Mouse (Mus musculus) cortical plate, adult 2 months (tissue): ENCODE measurements around the gene Emid1. TPM values are rescaled to one million over a fixed set of nuclear protein-coding genes. Genes with fewer than 3 reads are reported as not detected.

ENCODE experiments used
- H3K27ac ChIP-seq: fragments of 200-500 bp; 2 replicates; pipeline ENCODE4 v1.5.1; 2012; ENCODE audit warnings: low read length, control low read depth, inconsistent platforms; ENCODE audit not compliant: insufficient read depth
- H3K4me1 ChIP-seq: fragments of 200-500 bp; 2 replicates; pipeline ENCODE4 v1.6.1; 2011; ENCODE audit warnings: low read length; ENCODE audit not compliant: control insufficient read depth, insufficient read depth
- H3K4me3 ChIP-seq: fragments of 200-500 bp; 2 replicates; pipeline ENCODE4 v1.5.1; 2011; ENCODE audit warnings: mild to moderate bottlenecking, low read length, control low read depth; ENCODE audit not compliant: insufficient read depth
- CTCF ChIP-seq: fragments of 200-500 bp; IDR thresholded peaks from 2 replicates; pipeline ENCODE4 v1.5.1; 2011; ENCODE audit warnings: mild to moderate bottlenecking, control low read depth, low read length; ENCODE audit not compliant: insufficient read depth; ENCODE audit errors: extremely low read depth
- POLR2A ChIP-seq: fragments of 200-500 bp; IDR thresholded peaks from 2 replicates; pipeline ENCODE4 v1.6.1; 2011; ENCODE audit warnings: mild to moderate bottlenecking, low read length, control low read depth; ENCODE audit not compliant: insufficient read depth; ENCODE audit errors: extremely low read depth
- polyA plus RNA-seq: library from polyadenylated mRNA; depleted of rRNA; stranded (reverse); fragments of >200 nt; gene quantifications from 2 replicates; pipeline ENCODE4 v1.2.3, GENCODE M21; 2012

Gene Emid1
- polyA plus RNA-seq, 1 experiment, result 8.1 TPM

DNA sequence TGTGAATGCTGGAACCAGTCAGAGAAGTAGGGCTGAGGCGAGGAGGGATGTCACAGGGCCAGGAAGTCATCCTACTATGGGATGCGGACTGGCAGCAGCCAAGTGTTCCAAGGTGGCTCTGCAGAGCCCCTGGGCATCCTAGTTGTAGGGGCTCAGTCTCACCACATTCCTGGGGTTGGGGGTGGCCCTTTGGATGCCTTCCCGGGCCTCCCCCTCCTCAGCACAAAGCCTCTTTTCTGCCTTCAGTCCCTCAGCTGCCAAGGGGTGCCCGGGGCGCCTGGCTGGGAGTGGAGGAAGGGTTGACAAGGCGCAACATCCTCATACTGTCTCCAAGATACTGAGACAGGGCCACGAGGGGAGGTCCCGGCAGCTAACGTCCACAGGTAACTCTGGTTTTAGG lies 2.1 kb downstream of the Emid1 start:
- Histone ChIP-seq H3K4me3 (no peak overlapping the region), H3K27ac (no peak overlapping the region), H3K4me1 (no peaks in the 10 kb centered on the region)
- TF ChIP-seq POLR2A (no peak), CTCF (no peak)

DNA sequence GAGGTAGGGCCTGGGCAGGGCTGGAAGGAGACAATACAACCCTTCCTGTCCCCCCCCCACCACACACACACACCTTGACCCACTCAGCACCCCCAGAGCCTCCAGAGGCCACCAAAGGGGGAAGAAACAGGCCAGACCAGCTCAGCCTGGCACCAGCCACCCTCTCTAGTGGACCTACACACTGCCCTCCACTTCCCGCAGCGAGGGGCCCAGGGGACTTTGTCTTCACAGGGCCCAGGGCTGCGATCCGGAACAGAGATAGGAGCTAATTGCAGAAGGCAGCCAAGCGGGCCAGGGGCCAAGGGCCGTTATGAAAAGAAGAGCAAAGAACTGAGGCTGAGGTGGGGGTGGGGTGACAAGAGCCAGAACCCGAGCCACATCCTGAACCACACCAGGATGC lies 2.8 kb downstream of the Emid1 start:
- Histone ChIP-seq H3K4me3 (no peak overlapping the region), H3K27ac (no peak overlapping the region), H3K4me1 (no peaks in the 10 kb centered on the region)
- no peak for TF ChIP-seq CTCF
- no peak for TF ChIP-seq POLR2A

DNA sequence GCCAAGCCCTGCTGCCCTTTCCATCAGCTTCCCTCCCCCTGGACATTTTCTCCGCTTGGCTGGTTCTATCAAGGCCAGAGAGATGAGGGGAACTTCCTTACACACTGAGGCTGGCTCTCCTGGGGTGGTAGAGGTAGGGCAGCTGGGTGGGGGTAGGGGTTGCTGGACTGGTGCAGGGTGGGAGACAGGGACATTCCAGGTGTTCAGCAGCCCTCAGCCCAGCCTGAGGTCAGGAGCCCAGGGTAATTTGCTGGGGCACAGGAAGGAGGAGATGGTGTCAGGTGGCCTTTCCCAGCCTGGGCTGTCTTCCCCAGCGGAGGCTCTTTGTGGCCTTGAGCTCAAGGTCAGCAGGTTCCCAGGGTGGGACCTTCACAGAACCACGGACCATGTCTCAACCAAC lies 6.5 kb downstream of the Emid1 start:
- no peak overlapping the region for H3K4me3 ChIP-seq
- H3K4me1 ChIP-seq, result no peaks in the 10 kb centered on the region
- H3K27ac ChIP-seq, result no peak overlapping the region
- TF ChIP-seq POLR2A (no peak), CTCF (no peak)

DNA sequence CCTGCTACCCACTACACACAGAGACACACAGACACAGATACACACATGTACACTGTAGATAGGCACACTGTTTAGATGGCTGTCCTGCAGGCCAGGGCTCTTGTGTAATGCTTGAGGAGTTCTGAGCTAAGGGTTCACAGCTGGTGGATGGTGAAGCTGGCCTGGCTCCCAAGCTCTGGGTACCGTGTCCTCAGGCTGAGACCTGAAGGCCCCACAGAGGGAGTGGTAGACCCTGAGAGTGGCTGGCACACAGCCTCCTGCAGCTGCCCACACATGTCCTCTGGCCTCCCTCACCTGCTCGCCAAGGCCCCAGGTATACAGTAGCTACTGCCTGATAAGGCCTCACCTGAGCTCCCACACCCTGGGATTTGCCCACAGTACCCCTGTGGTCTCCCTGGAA lies 10.1 kb downstream of the Emid1 start:
- no peak for TF ChIP-seq POLR2A
- TF ChIP-seq CTCF, result no peak
- Histone ChIP-seq H3K4me3 (no peak overlapping the region), H3K4me1 (no peaks in the 10 kb centered on the region), H3K27ac (no peak overlapping the region)

DNA sequence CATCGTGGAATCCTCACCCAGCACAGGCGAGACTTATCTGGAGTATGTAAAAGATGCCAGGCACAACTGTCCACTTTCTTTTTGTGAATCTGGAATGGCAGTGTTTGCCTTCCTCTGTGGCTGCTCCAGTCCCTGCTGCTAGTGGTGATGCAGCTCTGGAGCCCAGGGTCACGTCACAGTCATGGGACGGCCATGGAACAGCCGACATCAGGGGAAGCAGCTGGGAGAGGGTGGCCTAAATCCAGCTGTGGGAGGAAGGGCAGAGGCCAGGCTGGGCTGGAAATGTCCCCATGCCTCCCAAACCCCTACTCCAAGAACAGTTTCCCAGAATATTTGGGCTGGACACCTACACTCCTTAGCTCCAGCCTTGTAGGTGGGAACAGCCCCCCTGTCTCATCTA lies 10.8 kb downstream of the Emid1 start:
- TF ChIP-seq CTCF (no peak), POLR2A (no peak)

DNA sequence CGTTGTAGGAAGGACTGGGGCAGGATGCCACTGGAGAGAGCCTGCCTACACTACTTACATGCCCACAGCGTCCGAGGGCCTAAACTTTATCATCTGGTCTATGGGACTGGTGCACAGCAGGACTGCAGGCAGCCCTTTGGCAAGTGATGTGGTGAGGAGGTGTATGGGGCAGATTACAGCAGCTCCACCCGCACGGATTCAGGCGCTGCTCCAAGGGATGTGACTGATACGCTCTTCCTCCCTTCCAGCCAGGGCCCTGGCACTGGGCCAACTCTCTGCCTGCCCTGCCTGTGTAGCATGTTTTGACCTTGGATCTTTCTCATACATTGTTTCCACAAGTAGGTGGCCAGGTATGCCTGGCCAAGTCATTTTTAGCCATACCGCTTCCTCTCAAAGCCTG lies 11.4 kb downstream of the Emid1 start:
- TF ChIP-seq POLR2A, result no peak
- TF ChIP-seq CTCF, result no peak
- no peaks in the 10 kb centered on the region for H3K4me1 ChIP-seq
- no peak overlapping the region for H3K4me3 ChIP-seq
- H3K27ac ChIP-seq, result no peak overlapping the region

More for the DNA sequence above, 10.8 kb downstream of the Emid1 start:
- Histone ChIP-seq H3K4me3 (no peak overlapping the region), H3K27ac (no peak overlapping the region), H3K4me1 (no peaks in the 10 kb centered on the region)

DNA sequence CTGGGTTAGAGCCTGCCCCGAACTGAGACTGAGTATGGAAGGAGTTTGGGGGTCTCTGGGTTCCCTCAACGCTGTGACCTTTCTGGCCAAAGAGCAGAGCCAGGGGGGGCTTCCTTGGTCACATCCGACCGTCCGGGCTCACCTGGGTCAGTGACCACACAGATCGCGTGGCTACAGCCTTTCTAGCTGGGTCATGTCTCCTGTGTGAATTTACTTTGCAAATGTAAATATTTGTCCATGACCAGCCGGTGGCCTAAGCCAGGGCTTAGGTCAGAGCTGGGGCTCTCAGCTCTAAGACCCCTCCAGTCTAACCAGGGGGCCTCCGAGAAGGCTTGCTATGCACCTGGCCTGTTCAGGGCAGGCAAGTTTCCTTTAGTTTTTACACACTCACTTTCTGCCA lies 12.7 kb downstream of the Emid1 start:
- H3K4me1 ChIP-seq, result no peaks in the 10 kb centered on the region
- no peak for TF ChIP-seq POLR2A
- no peak for TF ChIP-seq CTCF
- no peak overlapping the region for H3K27ac ChIP-seq
- H3K4me3 ChIP-seq, result no peak overlapping the region

DNA sequence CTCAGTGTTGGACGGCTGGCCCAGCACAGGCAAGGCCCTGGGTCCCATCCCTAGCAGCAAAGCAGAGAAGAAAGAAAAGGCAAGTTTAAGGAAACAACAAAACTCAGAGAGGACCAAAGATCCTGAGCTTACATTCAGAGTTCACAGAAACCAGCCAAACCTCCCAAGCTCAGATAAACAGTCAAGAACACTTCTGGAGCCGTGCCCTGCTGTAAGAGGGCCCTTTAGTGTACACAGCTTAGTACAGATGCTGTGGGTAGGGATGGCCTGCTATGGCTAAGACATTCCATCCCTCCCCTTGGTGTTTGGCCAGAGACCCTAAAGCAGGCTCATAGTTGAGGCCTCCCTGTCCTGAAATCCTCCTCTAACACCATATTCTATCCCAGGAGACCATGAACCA lies 13.4 kb downstream of the Emid1 start:
- no peak for TF ChIP-seq POLR2A
- no peak for TF ChIP-seq CTCF
- Histone ChIP-seq H3K27ac (no peak overlapping the region), H3K4me3 (no peak overlapping the region), H3K4me1 (no peaks in the 10 kb centered on the region)

DNA sequence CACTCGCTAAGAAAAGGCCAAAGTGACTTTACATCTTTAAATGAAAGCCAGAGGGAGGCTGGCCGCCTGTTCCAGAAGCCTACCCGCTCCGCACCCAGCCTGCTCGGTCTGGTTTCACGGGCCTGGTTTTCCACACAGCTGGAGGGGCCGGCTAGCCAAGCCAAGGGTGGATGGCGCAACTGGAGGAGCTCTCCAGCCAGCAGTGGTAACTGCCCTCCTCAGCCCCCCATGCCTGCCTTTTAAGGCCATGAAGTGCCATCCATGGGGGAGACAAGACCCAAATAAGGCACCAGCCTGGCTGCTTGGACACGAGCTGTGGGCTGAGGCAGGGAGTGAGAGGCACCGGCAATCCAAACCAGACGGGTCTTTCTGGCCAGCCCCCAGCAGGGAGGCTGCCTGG lies 16.1 kb downstream of the Emid1 start:
- Histone ChIP-seq H3K27ac (no peak overlapping the region), H3K4me3 (no peak overlapping the region), H3K4me1 (no peaks in the 10 kb centered on the region)
- TF ChIP-seq CTCF (no peak), POLR2A (no peak)

DNA sequence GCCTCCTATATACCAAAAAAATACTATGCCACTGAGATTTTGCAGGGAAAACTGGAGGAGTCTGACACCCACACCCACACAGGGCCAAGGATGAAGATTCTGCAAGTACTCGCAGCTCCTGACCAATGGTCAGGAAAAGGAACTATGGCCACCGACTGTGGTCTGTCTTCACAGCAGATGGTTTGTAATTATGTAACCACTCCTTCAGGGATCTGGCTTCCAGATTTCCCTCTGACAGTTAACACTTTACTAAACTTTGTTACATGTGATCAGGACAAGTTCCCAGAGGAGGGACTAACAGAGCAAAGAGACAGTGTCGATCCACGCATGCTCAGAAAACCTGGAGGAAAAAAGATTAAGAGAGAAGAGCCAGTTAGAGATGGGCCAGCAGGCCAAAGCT lies 19.3 kb downstream of the Emid1 start:
- Histone ChIP-seq H3K27ac (no peak overlapping the region), H3K4me1 (no peaks in the 10 kb centered on the region), H3K4me3 (no peak overlapping the region)
- TF ChIP-seq POLR2A, result no peak
- no peak for TF ChIP-seq CTCF

DNA sequence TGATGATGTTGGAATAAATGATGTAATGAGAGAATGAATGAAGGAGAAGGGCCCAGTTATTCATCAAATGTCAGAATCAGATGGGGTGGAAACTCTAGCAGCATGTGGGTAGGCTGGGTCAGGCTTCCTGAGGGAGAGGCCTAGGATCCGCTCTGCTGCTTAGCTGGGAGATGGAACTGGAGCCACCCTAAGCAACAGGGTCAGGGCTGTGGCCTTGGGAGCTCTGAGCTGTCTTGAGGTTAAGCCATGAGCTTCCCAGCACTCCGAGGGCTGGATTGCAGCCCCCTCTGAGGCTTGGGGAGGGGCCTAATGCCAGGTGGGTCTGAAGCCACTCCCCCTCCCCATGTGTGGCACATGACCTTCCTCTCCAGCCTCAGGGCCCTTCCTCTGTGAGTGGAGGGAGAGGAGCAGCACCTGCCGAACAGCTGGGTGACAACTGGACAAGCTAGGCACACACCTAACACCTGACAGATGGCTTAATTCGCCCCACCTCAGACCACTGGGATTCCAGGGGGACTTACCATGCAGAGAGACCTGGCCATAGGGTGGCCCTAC lies 21.9 kb downstream of the Emid1 start:
- Histone ChIP-seq H3K4me3 (no peak overlapping the region), H3K4me1 (no peaks in the 10 kb centered on the region), H3K27ac (no peak overlapping the region)
- no peak for TF ChIP-seq POLR2A
